23 mouse cellular contexts compared by ENCODE assay signal in the genomic region with DNA sequence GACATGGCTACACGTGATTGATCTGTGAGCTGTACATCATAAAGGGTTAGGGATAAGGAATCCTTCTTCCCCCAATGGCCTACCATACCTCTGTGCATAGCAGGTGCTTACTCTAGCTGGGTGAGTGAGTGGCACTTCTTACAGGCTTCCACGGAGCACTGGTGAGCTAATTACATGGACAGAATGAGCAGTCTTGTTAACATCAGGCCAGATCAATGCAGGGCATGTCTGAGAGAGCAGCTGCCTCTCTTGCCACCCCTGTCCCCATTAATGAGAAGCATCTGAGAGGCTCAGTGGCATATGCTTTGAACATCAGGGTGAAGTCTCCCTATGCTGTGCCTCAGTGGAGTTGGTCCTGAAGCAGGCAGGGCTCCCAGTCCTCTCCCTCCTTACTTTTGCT.
DNase-seq lines count a peak whose midpoint lies in the region; ATAC-seq and TF ChIP-seq lines count a peak whose summit lies in the region.
"Had no signal": no experiment of that assay in that cellular context is flagged by ENCODE, and none has a peak within 500 bp of the region (broad histone marks: within the 10 kb centered on the region; RNA-seq: fewer than 3 reads in every experiment).

No protein-coding gene starts in this region.

- H3K4me3 ChIP-seq in embryonic facial prominence, embryonic 14.5 days (ENCODE audit: low read depth, low read length): no peak overlapping the region
- H3K4me3 ChIP-seq in embryonic facial prominence, embryonic 10.5 days: no peak overlapping the region
- H3K4me3 ChIP-seq in hindbrain, embryonic 12.5 days: no peak overlapping the region
- no peak overlapping the region for H3K4me3 ChIP-seq in hindbrain, embryonic 16.5 days (ENCODE audit: low read length)
- H3K4me3 ChIP-seq in midbrain, embryonic 13.5 days (replicated peaks): no peak overlapping the region
- H3K4me3 ChIP-seq in midbrain, embryonic 15.5 days: no peak overlapping the region
- no peak overlapping the region for H3K4me3 ChIP-seq in stomach, postnatal 0 days (ENCODE audit: low read depth, low read length)
- H3K4me3 ChIP-seq: embryonic facial prominence, embryonic 15.5 days; heart, adult 2 months; heart, embryonic 15.5 days; hindbrain, embryonic 15.5 days had no signal

- no peaks in the 10 kb centered on the region for H3K36me3 ChIP-seq in embryonic facial prominence, embryonic 14.5 days (ENCODE audit: control insufficient read depth, insufficient read depth, low read length)
- no peaks in the 10 kb centered on the region for H3K36me3 ChIP-seq in embryonic facial prominence, embryonic 10.5 days (replicated peaks)
- no peaks in the 10 kb centered on the region for H3K36me3 ChIP-seq in hindbrain, embryonic 12.5 days
- H3K36me3 ChIP-seq in hindbrain, embryonic 16.5 days (ENCODE audit: control insufficient read depth, insufficient read depth, low read length): no peaks in the 10 kb centered on the region
- no peaks in the 10 kb centered on the region for H3K36me3 ChIP-seq in midbrain, embryonic 13.5 days
- no peaks in the 10 kb centered on the region for H3K36me3 ChIP-seq in midbrain, embryonic 15.5 days (replicated peaks)
- H3K36me3 ChIP-seq in stomach, postnatal 0 days (ENCODE audit: control insufficient read depth, insufficient read depth, low read length): no peaks in the 10 kb centered on the region
- H3K36me3 ChIP-seq: embryonic facial prominence, embryonic 15.5 days; G1E; heart, embryonic 15.5 days; hindbrain, embryonic 15.5 days had no signal

- no peak overlapping the region for H3K9ac ChIP-seq in embryonic facial prominence, embryonic 14.5 days (ENCODE audit: low read depth, low read length)
- no peak overlapping the region for H3K9ac ChIP-seq in hindbrain, embryonic 12.5 days
- H3K9ac ChIP-seq in hindbrain, embryonic 16.5 days (ENCODE audit: low read depth, low read length): no peak overlapping the region; the same call in 1 of the 2 replicates
- H3K9ac ChIP-seq in midbrain, embryonic 13.5 days (replicated peaks): no peak overlapping the region
- H3K9ac ChIP-seq in midbrain, embryonic 15.5 days: no peak overlapping the region
- no peak overlapping the region for H3K9ac ChIP-seq in stomach, postnatal 0 days (ENCODE audit: low read length)
- H3K9ac ChIP-seq: embryonic facial prominence, embryonic 15.5 days; heart, embryonic 15.5 days; hindbrain, embryonic 15.5 days had no signal

- H3K4me1 ChIP-seq in embryonic facial prominence, embryonic 14.5 days (ENCODE audit: control insufficient read depth, insufficient read depth, low read length): peaks cover 17% of the 10 kb centered on the region; the same call in 1 of the 2 replicates
- H3K4me1 ChIP-seq in embryonic facial prominence, embryonic 10.5 days: peaks cover 10% of the 10 kb centered on the region; the same call in 1 of the 2 replicates
- no peaks in the 10 kb centered on the region for H3K4me1 ChIP-seq in hindbrain, embryonic 12.5 days
- H3K4me1 ChIP-seq in hindbrain, embryonic 16.5 days (ENCODE audit: control insufficient read depth, insufficient read depth, low read depth, low read length): no peaks in the 10 kb centered on the region
- H3K4me1 ChIP-seq in midbrain, embryonic 13.5 days (replicated peaks): peaks cover 6% of the 10 kb centered on the region; the same call in 1 of the 2 replicates
- peaks cover 3% of the 10 kb centered on the region; the same call in 1 of the 2 replicates for H3K4me1 ChIP-seq in midbrain, embryonic 15.5 days
- H3K4me1 ChIP-seq in stomach, postnatal 0 days (replicated peaks; ENCODE audit: control insufficient read depth, insufficient read depth): no peaks in the 10 kb centered on the region
- H3K4me1 ChIP-seq: embryonic facial prominence, embryonic 15.5 days; hindbrain, embryonic 15.5 days had no signal

- WGBS in embryonic facial prominence, embryonic 14.5 days: 32% methylated on average over 2 of the region's 2 CpGs
- WGBS in embryonic facial prominence, embryonic 10.5 days: 67% methylated on average over 2 of the region's 2 CpGs
- WGBS in hindbrain, embryonic 12.5 days: 62% methylated on average over 2 of the region's 2 CpGs
- 58% methylated on average over 2 of the region's 2 CpGs for WGBS in hindbrain, embryonic 16.5 days
- 31% methylated on average over 2 of the region's 2 CpGs for WGBS in midbrain, embryonic 13.5 days
- 38% methylated on average over 2 of the region's 2 CpGs for WGBS in midbrain, embryonic 15.5 days
- WGBS in stomach, postnatal 0 days: 69% methylated on average over 2 of the region's 2 CpGs

- no peaks in the 10 kb centered on the region for H3K9me3 ChIP-seq in embryonic facial prominence, embryonic 14.5 days (ENCODE audit: control insufficient read depth, low read length)
- H3K9me3 ChIP-seq in embryonic facial prominence, embryonic 10.5 days: no peaks in the 10 kb centered on the region
- no peaks in the 10 kb centered on the region for H3K9me3 ChIP-seq in hindbrain, embryonic 12.5 days (replicated peaks)
- no peaks in the 10 kb centered on the region for H3K9me3 ChIP-seq in hindbrain, embryonic 16.5 days (ENCODE audit: control insufficient read depth, low read length)
- H3K9me3 ChIP-seq in midbrain, embryonic 13.5 days: no peaks in the 10 kb centered on the region
- no peaks in the 10 kb centered on the region for H3K9me3 ChIP-seq in midbrain, embryonic 15.5 days
- no peaks in the 10 kb centered on the region for H3K9me3 ChIP-seq in stomach, postnatal 0 days (ENCODE audit: control insufficient read depth, low read length)
- H3K9me3 ChIP-seq: embryonic facial prominence, embryonic 15.5 days; heart, embryonic 15.5 days; hindbrain, embryonic 15.5 days had no signal

- H3K4me2 ChIP-seq in embryonic facial prominence, embryonic 14.5 days (ENCODE audit: low read depth, low read length): no peak overlapping the region
- no peak overlapping the region for H3K4me2 ChIP-seq in hindbrain, embryonic 12.5 days (replicated peaks)
- no peak overlapping the region for H3K4me2 ChIP-seq in hindbrain, embryonic 16.5 days (ENCODE audit: low read length)
- H3K4me2 ChIP-seq in midbrain, embryonic 13.5 days (replicated peaks): no peak overlapping the region
- no peak overlapping the region for H3K4me2 ChIP-seq in midbrain, embryonic 15.5 days
- no peak overlapping the region for H3K4me2 ChIP-seq in stomach, postnatal 0 days (replicated peaks; ENCODE audit: low read depth)
- H3K4me2 ChIP-seq: embryonic facial prominence, embryonic 15.5 days; heart, embryonic 11.5 days; heart, embryonic 15.5 days; hindbrain, embryonic 15.5 days had no signal

- H3K27ac ChIP-seq in embryonic facial prominence, embryonic 14.5 days (replicated peaks; ENCODE audit: low read depth, low read length): no peak overlapping the region
- H3K27ac ChIP-seq in embryonic facial prominence, embryonic 10.5 days (replicated peaks): no peak overlapping the region
- H3K27ac ChIP-seq in hindbrain, embryonic 12.5 days: no peak overlapping the region
- H3K27ac ChIP-seq in hindbrain, embryonic 16.5 days (ENCODE audit: low read depth, low read length): no peak overlapping the region
- H3K27ac ChIP-seq in midbrain, embryonic 13.5 days: no peak overlapping the region
- no peak overlapping the region for H3K27ac ChIP-seq in midbrain, embryonic 15.5 days
- no peak overlapping the region for H3K27ac ChIP-seq in stomach, postnatal 0 days (replicated peaks)
- H3K27ac ChIP-seq: embryonic facial prominence, embryonic 15.5 days; heart, adult 2 months; heart, embryonic 15.5 days; hindbrain, embryonic 15.5 days had no signal

- no peak for TF ChIP-seq EP300 in stomach, postnatal 0 days (optimal IDR thresholded peaks at IDR 0.05)

- no peaks in the 10 kb centered on the region for H3K27me3 ChIP-seq in embryonic facial prominence, embryonic 14.5 days (replicated peaks; ENCODE audit: control insufficient read depth, insufficient read depth, low read length)
- H3K27me3 ChIP-seq in embryonic facial prominence, embryonic 10.5 days (replicated peaks; ENCODE audit: low read depth, poor library complexity, severe bottlenecking): no peaks in the 10 kb centered on the region
- H3K27me3 ChIP-seq in hindbrain, embryonic 12.5 days: no peaks in the 10 kb centered on the region
- H3K27me3 ChIP-seq in hindbrain, embryonic 16.5 days (replicated peaks; ENCODE audit: control insufficient read depth, insufficient read depth, low read length): no peaks in the 10 kb centered on the region
- H3K27me3 ChIP-seq in midbrain, embryonic 13.5 days: no peaks in the 10 kb centered on the region
- no peaks in the 10 kb centered on the region for H3K27me3 ChIP-seq in midbrain, embryonic 15.5 days (replicated peaks)
- H3K27me3 ChIP-seq in stomach, postnatal 0 days (ENCODE audit: control insufficient read depth, insufficient read depth, low read length): no peaks in the 10 kb centered on the region
- H3K27me3 ChIP-seq: embryonic facial prominence, embryonic 15.5 days; heart, embryonic 15.5 days; hindbrain, embryonic 15.5 days had no signal

- ATAC-seq in embryonic facial prominence, embryonic 14.5 days (ENCODE audit: low read depth): peak; percentile 44; the same call in 1 of the 2 replicates
- 0 out of 2 replicates have a peak, but pooled peaks have one; percentile 46 for ATAC-seq in hindbrain, embryonic 12.5 days (ENCODE audit: low FRiP score)
- ATAC-seq in hindbrain, embryonic 16.5 days: no peak
- peak; percentile 58; the same call in 1 of the 2 replicates for ATAC-seq in midbrain, embryonic 13.5 days
- ATAC-seq in midbrain, embryonic 15.5 days (replicated peaks): no peak
- ATAC-seq in stomach, postnatal 0 days (ENCODE audit: low FRiP score, low TSS enrichment): no peak
- ATAC-seq: CD4-positive, CD25-positive, alpha-beta regulatory T cell, adult 4 months had no signal

- DNase-seq in embryonic facial prominence, embryonic 14.5 days (ENCODE audit: low spot score): no peak
- DNase-seq in embryonic facial prominence, embryonic 10.5 days (ENCODE audit: low spot score): no peak
- peak; percentile 61 for DNase-seq in retina, postnatal 1 day
- no peak for DNase-seq in stomach, postnatal 0 days (ENCODE audit: low spot score)
- DNase-seq: adrenal gland, adult 8-10 months; B cell, adult 2 months; cerebellum, adult 11-12 months; cerebellum, adult 9-10 months; cerebellum, postnatal 36 days; gastrocnemius, postnatal 10 days; heart, adult 2 months; heart, postnatal 14 days; kidney, adult 11 months had no signal

- no peak for TF ChIP-seq CTCF in stomach, postnatal 0 days (IDR thresholded peaks at IDR 0.05; ENCODE audit: low read depth)

Comparison
In these comparisons a context has a peak if more than half of its experiments do, and no peak if none do; other contexts are left out.
1. ATAC-seq: peak in embryonic facial prominence, embryonic 14.5 days (single experiment), hindbrain, embryonic 12.5 days (single experiment) and midbrain, embryonic 13.5 days (single experiment); none in hindbrain, embryonic 16.5 days (single experiment), midbrain, embryonic 15.5 days (single experiment) and stomach, postnatal 0 days (single experiment).